Mouse (Mus musculus) ES-CJ7 (cell line): ENCODE measurements around the gene Rnase1.
"Not testable (repeated sequence)": the region's sequence is repeated elsewhere in the genome, so short reads cannot be mapped to it uniquely, and the experiment has no call there.

ENCODE experiments used
- DNase-seq: peaks from one replicate; pipeline ENCODE4 v3.0.0; 2011; ENCODE audit warnings: low read depth, low spot score

Gene Rnase1

DNA sequence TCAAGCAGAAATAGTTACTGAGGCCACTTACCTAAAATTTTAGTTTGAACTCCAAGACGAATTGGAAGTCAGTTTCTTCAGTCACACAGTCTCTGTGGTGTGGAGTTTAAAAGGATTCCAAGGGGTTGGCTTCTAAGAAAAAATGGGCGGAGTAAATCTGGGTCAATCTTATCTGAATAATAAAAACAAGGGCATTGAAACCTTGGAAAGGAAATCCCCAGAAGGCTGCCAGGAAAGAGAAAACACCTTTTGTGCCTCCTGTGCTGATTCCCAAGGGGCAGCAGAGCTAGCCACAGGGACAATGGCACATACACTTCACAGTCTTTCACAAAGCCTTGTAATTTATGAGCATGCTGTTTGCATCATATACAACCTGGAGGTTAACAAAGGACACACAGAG is at the start of gene Rnase1:
Gene Rnase1 (minus strand): TSS at position 101 of the 400 bp plus-strand sequence.
- DNase-seq: no peak

DNA sequence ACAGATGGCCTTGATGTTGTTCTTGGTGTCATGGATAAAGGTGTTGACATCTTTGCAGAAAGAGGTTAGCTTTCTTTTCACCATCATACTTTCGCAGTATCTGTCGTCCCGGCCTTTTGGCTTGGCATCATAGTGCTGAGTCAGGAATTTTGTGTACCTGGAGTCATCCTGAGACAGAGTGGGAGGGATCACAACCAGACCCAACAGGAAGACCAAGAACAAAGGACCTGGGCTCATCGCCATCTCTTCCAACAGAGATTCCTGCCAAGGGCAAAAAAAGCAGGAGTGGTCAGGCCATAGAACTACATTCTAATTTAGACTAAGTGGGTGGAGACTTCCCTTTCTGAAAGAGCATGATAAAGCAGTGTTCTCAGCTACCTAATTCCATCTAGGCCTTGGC is 49.1 kb upstream of the Rnase1 start:
- peak; percentile 86 for DNase-seq

DNA sequence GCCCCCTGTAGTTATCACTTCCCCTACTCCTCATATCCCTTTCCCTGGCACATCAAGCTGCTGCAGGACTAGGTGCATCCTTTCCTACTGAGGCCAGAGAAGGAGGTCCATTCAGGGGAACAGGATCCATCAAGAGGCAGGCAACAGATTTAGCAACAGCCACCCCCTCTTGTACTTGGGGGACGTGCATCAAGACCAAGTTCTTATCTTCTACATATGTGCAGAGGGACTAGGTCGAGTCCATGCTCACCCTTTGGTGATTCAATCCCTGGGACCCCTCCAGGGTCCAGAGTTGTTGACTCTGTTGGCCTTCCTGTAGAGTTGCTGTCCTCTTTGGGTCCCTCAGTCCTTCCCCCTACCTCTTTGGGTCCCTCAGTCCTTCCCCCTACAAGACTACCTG is 34.5 kb upstream of the Rnase1 start:
- not testable (repeated sequence) for DNase-seq

DNA sequence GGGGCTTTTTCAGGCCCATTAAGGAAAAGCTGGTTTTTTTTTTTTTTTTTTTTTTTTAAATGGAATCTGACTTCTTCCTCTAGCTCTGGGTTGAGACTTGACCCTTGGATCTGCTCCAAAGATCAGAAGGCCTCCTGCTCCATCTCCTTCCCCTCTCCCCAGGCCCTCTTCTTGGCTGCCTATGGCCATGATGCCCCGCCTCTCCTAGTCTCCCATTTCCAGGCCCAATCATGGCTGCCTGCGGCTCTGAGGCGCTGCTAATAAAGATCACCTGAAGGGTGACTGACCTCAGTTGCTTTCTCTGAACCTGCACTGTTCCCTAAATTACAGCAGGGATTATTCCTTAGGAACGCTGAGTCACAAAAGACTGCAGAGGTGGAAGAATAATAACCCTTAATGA is 27.3 kb upstream of the Rnase1 start:
- DNase-seq: no peak

DNA sequence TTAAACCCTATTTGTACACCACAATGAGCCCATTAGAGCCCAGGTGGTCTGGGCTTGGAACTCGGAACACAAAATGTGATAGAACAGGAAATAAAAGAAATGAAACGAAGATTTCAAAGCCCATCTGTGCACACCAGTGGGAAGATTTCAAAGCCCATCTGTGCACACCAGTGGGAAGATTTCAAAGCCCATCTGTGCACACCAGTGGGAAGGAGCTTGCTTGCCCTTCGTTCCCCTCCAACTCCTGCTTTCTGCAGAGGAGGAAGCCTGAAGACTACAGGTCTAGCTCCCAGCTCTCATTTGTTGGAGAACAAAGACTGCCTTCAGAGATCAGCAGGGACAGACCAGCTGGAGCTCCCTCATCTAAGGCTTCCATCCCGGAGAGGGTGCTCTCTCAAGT is 26.4 kb upstream of the Rnase1 start:
- DNase-seq: not testable (repeated sequence)

DNA sequence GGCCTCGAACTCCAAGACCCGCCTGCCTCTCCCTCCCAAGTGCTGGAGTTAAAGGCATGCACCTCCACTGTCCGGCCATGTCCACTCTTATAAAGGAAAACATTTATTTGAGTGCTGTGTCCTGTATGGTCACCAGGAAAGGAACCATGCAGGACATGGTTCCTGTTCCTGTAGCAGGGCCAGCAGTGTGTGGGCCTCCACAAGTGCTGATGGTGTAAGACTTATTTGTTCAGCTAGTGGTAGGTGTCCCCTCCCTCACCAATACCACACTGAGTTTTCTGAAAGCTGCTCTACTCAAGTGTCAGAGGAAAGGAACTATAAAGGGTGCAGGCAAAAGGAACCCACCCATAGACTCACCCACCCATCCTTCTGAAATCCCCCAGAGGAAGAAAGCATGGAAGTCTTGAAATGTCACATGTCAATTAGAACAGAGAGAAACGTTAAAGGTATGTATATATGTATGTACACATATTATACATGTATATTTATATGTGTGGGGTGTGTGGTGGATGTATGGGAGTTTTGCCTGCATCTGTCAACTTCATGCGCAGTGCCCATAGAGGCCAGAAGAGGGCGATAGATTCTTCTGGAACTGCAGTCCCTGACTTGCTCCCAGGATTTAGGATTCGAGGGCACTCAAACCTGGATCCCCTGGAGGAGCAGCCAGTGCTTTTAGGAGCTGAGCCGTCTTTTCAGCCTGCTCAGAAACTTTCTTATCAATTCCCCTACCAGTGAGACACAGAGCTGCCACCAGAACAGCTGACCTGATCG is 25.7 kb upstream of the Rnase1 start:
- peak; percentile 34 for DNase-seq

DNA sequence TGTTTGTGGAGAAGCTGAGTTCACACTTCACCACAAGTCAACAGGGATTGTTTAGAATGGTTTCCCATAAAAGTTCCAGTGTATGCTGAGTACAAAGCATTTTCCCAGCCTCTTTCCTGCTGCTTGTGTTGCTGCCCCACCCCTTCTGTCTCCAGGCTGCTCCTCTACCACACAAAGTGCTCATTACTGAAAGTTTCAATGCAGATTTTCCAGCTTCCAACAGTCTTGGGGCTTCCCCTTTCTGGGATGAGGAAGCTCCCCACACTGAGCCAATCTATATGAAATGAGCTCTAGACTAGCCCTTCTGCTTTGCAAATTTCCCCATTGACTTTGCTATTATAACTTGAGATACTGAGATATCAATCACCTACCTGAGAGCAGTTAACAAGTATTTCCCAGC is 19.5 kb upstream of the Rnase1 start:
- no peak for DNase-seq

DNA sequence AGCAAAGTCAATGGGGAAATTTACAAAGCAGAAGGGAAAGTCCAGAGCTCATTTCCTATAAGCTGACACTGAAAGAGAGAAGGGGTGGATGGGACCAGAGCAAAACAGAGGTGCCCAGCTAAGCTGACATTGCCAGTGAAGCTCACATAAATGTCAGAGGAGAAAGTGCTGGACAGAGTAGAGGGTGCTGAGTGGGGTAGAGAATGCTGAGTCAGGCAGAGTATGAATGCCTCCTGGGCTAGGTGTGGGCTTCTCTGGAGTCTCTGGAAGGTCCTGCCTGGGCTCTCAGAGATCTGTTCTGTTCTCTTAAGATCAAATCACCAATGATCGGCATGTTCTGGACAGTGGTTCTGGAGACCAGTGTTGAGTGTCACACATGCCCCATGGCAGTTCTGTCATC is 18.9 kb upstream of the Rnase1 start:
- no peak for DNase-seq

DNA sequence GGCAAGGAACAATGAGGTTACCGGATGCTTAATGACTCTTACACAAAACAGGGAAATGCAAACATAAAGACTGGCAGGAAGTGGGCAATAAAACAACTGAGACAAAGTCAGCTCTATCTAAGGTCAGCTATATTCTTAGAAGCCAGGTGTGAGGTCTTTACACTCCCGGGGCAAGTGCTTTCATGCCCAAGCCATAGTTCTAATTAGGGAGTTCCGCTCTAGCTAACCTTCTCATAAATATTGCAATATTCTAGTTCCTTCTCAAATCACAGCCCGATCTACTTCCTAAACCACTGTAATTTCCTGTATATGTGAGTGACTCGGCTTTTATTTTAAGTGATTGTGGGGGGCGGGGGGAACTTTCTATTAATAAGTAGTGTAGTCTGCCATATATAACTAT is 16.7 kb upstream of the Rnase1 start:
- DNase-seq: not testable (repeated sequence)

DNA sequence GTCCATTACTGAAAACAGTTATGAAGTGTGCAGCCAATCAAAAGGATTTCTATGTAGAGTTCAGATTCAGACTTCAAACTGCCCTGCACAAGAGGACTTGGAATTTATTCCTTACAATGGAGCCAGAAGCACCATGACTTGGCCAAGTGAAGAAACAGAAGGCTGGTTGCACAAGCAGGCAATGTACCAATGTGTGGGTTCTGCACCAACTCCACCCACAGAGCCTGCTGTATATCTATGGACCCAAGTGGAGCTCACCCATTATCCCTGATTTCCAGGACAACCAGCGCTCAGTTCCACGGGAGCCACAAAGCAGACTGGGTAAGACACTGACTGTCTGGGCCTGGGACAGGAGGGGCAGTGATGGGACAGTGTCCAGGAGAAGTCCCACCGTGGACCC is 15.4 kb upstream of the Rnase1 start, which contains the start of gene Rnase2b:
Gene Rnase2b (plus strand): TSS at position 285 of the 400 bp plus-strand sequence.
- not testable (repeated sequence) for DNase-seq

DNA sequence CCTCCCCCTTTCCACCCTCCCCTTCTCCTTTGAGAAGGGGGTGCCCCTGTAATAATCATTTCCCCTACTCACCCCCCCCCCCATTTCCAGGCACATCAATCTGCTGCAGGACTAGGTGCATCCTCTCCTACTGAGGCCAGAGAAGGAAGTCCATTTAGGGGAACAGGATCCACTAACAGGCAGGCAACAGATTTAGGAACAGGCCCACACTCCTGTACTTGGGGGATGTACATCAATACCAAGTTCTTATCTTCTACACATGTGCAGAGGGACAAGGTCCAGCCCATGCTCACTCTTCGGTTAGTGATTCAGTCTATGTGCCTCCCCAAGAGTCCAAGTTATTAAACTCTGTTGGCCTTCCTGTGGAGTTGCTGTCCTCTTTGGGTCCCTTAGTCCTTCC is 10.5 kb upstream of the Rnase1 start:
- DNase-seq: no peak

DNA sequence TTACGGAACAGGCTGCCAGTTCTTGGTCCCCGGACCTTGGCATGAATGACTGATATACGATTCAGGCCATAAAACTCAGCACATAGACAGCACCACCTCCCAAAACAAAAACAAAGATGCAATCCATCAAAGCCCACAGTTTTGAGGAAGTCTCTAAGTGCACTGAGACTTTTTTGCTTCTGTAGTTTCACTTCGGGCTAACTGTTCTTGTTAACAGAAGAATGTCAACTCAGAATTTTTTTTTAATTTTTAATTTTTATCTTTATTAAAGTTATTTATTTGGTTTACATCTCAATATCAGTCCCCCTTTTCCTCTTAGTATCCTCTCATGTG is 10.1 kb upstream of the Rnase1 start:
- no peak for DNase-seq

DNA sequence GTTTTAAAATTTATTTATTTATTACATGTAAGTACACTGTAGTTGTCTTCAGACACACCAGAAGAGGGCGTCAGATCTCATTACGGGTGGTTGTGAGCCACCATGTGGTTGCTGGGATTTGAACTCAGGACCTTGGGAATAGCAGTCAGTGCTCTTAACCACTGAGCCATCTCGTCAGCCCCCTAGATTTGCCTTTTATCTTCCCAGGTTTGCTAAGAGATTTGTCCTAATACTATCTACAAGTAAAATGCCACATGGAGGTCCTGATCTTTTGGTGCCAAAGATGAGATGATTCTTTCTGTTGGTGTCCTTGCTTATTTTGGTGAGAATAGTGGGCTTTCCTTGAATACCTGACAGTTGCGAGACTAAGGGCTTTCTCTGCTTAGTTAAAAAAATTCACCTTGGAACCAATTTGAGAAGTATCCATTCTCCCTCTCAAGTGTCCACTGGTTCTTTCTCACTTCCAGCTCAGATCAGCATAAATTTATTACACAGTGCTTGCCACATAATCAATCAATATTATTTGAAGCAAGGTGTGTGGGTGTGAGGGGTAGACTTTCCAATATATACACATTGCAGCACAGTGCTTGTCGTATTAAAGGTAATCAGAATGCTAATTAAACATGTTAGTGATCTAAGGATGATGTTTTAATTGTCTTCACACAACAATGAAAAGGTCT is 9.6 kb upstream of the Rnase1 start:
- DNase-seq: no peak

DNA sequence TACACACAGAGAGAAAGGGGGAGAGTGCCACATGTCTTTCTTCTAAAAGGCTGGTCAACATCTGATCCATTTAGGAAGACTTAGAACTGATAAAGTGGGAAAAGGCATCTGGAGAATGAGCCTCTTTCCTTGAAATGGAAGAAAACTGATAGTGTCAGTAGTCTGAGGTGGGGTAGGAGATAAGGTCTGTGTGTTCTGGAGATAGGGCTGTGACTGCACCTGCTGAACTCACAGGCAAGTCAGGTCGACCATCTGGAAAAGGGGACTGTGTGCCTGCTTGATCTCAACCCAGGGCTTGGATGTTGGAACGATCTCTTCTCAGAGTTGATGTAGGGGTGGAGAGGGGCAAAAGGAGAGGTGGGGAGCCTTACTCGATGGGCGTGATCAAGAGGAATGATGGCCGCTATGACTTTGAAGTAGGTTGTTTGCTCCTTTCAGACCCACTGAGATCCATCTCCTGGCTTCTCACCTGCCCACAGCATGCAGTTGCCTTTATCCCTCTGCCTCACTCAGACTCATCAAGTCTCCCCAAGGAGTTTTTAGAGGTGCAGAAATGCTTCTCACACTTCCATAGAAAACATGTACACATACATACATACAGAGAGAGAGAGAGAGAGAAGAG is 5.8 kb upstream of the Rnase1 start:
- DNase-seq: no peak

DNA sequence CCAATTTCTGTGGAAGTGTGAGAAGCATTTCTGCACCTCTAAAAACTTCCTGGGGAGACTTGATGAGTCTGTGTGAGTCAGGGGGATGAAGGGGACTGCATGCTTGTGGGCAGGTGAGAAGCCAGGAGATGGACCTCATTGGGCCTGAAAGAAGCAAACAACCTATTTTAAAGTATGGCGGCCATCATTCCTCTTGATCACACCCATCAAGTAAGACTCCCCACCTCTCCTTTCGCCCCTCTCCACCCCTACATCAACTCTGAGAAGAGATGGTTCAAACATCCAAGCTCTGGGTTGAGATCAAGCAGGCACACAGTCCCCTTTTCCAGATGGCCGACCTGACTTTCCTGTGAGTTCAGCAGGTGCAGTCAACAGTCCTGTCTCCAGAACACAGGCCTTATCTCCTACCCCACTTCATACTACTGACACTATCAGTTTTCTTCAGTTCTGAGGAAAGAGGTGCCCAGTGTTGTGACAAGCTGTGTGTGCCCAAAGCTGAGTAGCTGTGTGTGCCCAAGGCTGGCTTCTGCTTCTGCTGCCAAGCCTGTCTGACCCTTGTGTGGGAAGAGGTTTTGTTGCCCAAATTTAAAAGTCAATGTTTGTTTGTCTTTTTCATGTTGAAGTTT is 3.7 kb upstream of the Rnase1 start:
- no peak for DNase-seq

DNA sequence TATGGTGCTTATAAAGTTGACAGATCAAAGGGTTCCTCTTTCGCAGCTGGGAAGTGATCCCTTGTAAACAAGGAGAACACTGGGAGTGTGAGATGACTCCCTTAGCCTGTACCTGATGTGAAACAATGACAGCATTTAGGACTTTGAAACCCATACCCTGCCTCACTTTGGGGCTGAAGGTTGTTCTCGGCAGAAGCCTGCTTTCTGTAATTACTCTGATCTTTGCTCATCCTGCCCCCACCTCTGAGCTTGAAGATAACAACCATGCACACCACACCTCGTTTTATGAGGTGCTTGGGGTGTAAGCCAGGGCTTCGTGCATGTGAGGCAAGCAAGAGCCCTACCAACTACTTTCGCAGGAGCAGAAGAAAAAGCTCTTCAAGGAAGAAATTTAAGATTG is 2.6 kb upstream of the Rnase1 start:
- no peak for DNase-seq

DNA sequence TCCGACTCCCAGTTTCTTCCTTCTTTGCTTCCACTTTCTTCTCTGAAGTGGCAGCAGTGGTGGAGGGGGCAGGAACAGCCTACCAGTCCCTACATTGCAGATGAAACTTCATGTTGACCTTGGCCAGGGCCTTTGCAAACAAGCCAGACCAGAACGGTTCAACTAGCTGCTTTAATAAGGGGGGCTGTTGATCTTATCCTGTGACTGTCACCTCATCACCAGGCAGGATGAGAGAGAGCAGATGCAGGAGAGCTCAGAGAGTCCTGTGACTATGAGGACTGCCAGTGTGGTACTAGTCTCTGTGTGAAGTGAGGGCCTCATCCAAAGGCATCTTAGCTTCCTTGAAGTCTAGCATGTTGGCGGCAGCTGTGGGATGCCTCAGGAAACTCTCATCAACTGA is 1.4 kb upstream of the Rnase1 start:
- no peak for DNase-seq

DNA sequence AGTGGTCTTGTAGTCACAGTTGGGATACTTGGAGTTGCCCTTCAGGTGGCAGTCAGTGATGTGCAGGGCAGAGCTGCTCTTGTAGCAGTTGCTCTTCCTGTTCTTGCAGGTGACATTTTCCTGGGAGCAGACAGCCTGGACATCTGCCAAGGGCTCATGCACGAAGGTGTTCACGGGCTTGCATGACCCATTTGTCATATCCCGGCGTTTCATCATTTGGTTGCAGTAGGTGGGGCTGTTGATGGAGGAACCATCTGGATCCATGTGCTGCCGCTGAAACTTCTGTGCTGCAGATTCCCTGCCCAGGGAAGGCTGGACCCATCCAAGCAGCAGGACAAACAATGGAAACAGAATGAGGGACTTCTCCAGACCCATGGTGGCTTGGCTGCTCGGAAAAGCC is 1.1 kb downstream of the Rnase1 start:
- no peak for DNase-seq

DNA sequence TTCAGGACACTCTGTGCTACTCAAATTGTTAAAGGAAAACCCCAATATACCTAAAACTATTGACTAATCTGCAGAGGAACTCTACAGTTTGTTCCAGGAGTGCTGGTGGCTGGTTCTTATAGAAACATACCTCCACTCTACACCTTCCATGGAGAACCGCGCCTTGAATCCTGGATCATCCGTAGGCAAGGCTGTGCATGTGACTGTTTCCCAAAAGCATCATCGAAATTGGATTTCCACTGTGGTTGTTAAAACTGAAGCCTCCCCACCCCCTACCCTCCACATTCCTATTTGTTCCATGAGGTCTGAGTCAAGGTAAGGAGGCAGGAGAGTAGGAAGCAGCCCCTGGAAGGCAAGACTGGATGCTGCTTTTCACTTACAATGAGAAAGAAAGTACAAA is 2.1 kb downstream of the Rnase1 start:
- no peak for DNase-seq

DNA sequence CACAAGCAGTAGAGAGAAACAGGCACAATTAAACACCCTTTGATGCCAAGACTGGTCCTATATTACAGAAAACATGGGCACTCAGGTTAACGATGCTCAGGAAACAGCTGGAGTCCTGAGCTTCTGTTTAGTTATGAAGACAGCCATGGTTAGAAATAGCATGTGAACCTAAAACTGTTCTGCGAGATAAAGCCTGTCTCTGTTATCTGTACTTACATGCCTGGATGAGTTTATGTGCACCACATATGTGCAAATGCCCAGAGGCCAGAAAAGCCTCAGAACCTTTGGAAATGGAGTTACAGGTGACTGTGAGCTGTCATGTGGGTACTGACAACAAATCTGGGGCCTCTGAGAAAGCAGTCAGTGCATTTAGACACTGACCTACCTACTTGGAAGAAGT is 2.6 kb downstream of the Rnase1 start:
- DNase-seq: no peak

DNA sequence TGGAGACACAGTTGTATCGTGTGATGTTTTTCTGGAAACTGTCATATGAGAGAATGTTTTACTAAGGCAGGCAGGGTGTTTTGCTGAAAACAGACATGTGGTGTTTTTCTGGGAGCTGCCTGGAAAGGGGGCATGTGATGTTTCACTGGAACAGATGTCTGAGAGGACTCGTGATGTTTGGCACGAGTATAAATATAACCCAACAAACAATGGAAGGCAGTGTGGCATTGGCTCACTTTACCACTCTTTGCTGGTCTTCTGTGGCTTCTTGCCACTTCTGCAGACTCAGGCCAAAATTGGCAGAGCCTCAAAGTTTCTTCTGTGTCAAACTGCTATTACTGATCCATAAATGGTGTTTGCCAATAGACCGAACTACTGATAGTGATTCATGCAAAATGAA is 3.3 kb downstream of the Rnase1 start:
- no peak for DNase-seq

DNA sequence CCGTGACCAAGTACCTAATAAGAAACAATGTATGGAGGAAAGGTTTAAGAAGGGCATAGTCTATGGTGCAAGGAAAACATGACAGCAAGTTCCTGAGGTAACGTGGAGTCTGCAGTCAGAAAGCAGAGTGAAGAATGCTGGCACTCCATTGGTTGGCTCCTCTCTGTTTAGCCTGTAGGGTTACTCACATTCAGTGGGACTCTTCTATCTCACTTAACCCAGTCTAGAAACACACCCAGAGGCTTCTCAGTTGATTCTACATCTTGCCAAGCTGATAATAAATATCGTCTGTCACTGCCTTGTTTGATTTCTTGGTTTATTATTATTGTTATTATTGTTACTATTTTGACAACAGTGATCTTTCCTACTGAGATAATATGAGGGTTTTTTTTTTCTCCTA is 4.0 kb downstream of the Rnase1 start:
- DNase-seq: no peak

DNA sequence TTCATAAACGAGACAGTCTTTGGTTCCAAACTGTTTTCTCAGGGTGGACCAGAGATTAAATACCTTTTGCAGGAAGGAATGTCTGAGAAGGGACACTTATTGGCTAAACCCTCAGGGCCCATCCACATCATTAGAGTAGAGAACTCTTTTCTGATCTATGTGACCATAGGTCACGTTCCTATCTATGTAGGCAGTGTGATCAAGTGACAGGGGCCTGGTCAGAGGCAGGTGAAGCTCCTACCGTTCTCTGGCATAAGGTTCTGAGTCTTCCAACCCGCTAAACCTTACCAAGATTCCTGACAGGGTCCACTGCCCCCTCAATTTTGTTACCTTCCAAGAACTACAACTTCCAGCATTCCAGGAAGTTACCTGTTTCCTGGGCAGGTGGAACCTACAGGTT is 4.5 kb downstream of the Rnase1 start:
- DNase-seq: no peak
